Mouse (Mus musculus): ENCODE measurements at regions not wholly inside any gene's neighbourhood (a gene's known extent, or its start where the extent isn't known, plus 50 kb on each side); places are given as distances from the start of the nearest gene placed in this dataset.

DNA sequence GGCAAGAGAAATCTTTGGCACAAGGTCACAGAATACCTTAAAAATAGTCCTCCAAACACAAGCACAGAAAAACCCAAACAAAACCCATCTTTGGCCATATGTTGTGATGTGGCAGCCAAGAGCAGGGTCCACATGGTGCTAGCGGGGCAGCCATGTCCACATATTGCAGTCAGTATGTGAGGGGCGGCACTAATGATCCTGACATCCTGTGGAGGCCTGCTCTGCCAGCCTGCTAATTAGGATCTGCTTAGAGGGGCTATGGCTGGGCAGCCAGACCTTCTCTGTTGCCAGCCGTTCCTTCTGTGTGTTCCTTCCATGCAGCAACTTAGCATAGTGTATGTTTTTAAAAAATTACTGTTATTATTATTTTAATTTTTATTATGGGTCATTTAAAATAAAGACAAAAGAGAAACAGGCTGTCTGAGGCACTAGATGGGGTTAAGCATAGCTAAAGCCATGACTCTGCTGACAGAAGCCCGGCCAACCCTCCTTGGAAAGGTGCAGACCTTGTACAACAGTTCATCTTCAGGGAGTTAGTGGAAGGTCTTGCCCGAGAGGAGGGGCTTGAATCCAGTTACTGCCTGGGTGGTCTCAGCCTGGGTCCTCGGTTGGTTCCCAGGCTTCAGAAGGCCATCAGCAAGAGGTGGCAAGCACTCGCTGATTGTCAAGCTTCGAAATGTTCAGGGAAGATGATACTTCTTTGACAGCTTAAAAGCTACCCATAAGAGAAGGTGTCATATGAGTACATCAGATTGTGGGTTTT, 487.1 kb downstream of the Dhx35 start:
- TF ChIP-seq CTCF (IDR thresholded peaks at IDR 0.05; ENCODE audit: borderline replicate concordance, insufficient read depth, low read depth, low read length) (no peak), POLR2A (IDR thresholded peaks at IDR 0.05; ENCODE audit: borderline replicate concordance, insufficient read depth, low read length) (no peak)
